ENCODE assay signal across 13 mouse cellular contexts in genomic region chr4:54965169-54965695, GRCm38 (mm10). TPM values are rescaled to one million over a fixed set of nuclear protein-coding genes. Genes with fewer than 3 reads are reported as not detected.
A peak's percentile ranks its signal among the peaks of the same experiment; 100 is the strongest.
DNase-seq lines count a peak whose midpoint lies in the region; ATAC-seq and TF ChIP-seq lines count a peak whose summit lies in the region.
"Had no signal": no experiment of that assay in that cellular context is flagged by ENCODE, and none has a peak within 500 bp of the region (broad histone marks: within the 10 kb centered on the region; RNA-seq: fewer than 3 reads in every experiment).

No protein-coding gene starts in this region.

- H3K9ac ChIP-seq in kidney, embryonic 14.5 days (ENCODE audit: low read depth, low read length), result no peak overlapping the region
- no peak overlapping the region for H3K9ac ChIP-seq in midbrain, embryonic 13.5 days (replicated peaks)
- H3K9ac ChIP-seq: limb, embryonic 15.5 days had no signal

- TF ChIP-seq CTCF in lung, adult 2 months (IDR thresholded peaks at IDR 0.05; ENCODE audit: insufficient read depth, low read length), result no peak

- no peaks in the 10 kb centered on the region for H3K27me3 ChIP-seq in kidney, embryonic 14.5 days (ENCODE audit: control insufficient read depth, insufficient read depth, low read length)
- H3K27me3 ChIP-seq in midbrain, embryonic 13.5 days, result no peaks in the 10 kb centered on the region
- H3K27me3 ChIP-seq: limb, embryonic 15.5 days had no signal

- no peaks in the 10 kb centered on the region; the same call in 1 of the 2 replicates for H3K36me3 ChIP-seq in kidney, embryonic 14.5 days (ENCODE audit: control insufficient read depth, insufficient read depth, low read length)
- H3K36me3 ChIP-seq in midbrain, embryonic 13.5 days, result peaks cover 36% of the 10 kb centered on the region
- H3K36me3 ChIP-seq: G1E; limb, embryonic 15.5 days had no signal

- ATAC-seq in kidney, embryonic 14.5 days (ENCODE audit: low FRiP score, low TSS enrichment), result no peak
- ATAC-seq in midbrain, embryonic 13.5 days, result no peak
- ATAC-seq: intestine, postnatal 0 days had no signal

- intact Hi-C loops in heart, postnatal 14 days (cut with DNase I), result loop anchor here (5.0 kb wide), 1 partner anchor 37 kb away; no protein-coding TSS in a partner anchor

- peak overlapping the region; percentile 20; the same call in 1 of the 2 replicates for H3K27ac ChIP-seq in kidney, embryonic 14.5 days (ENCODE audit: low read depth, low read length)
- H3K27ac ChIP-seq in midbrain, embryonic 13.5 days, result no peak overlapping the region
- H3K27ac ChIP-seq: hindbrain, embryonic 10.5 days had no signal

- no peak overlapping the region for H3K4me3 ChIP-seq in kidney, embryonic 14.5 days (ENCODE audit: low read length)
- no peak overlapping the region for H3K4me3 ChIP-seq in lung, adult 2 months (replicated peaks; ENCODE audit: extremely low read depth, low read depth, low read length)
- H3K4me3 ChIP-seq in midbrain, embryonic 13.5 days (replicated peaks), result no peak overlapping the region
- H3K4me3 ChIP-seq: hindbrain, embryonic 10.5 days; limb, embryonic 15.5 days had no signal

- TF ChIP-seq POLR2A in lung, adult 2 months (IDR thresholded peaks at IDR 0.05; ENCODE audit: borderline replicate concordance, extremely low read depth, low read depth, low read length), result no peak

- no peak overlapping the region for H3K4me2 ChIP-seq in kidney, embryonic 14.5 days (replicated peaks; ENCODE audit: low read depth, low read length)
- H3K4me2 ChIP-seq in midbrain, embryonic 13.5 days (replicated peaks), result no peak overlapping the region

- 76% methylated on average over 9 of the region's 9 CpGs for WGBS in kidney, embryonic 14.5 days
- WGBS in lung, adult 2 months, result 73% methylated on average over 9 of the region's 9 CpGs
- 69% methylated on average over 9 of the region's 9 CpGs for WGBS in midbrain, embryonic 13.5 days

- peaks cover 28% of the 10 kb centered on the region for H3K4me1 ChIP-seq in kidney, embryonic 14.5 days (ENCODE audit: control insufficient read depth, insufficient read depth, low read length)
- H3K4me1 ChIP-seq in lung, adult 2 months (ENCODE audit: control insufficient read depth, insufficient read depth, low read length), result peaks cover 3% of the 10 kb centered on the region
- peaks cover 58% of the 10 kb centered on the region for H3K4me1 ChIP-seq in midbrain, embryonic 13.5 days (replicated peaks)

- no peaks in the 10 kb centered on the region for H3K9me3 ChIP-seq in kidney, embryonic 14.5 days (ENCODE audit: control insufficient read depth, low read length)
- H3K9me3 ChIP-seq in midbrain, embryonic 13.5 days, result no peaks in the 10 kb centered on the region
- H3K9me3 ChIP-seq: hindbrain, embryonic 10.5 days; limb, embryonic 15.5 days had no signal

- peak; percentile 89 for DNase-seq in heart, adult 11 months
- no peak for DNase-seq in heart, postnatal 14 days
- no peak for DNase-seq in kidney, postnatal 14 days
- peak; percentile 59 for DNase-seq in lung, adult 2 months
- DNase-seq in lung, postnatal 36 days, result peak; percentile 65
- DNase-seq: spleen, adult 18-20 months had no signal

RNA-seq across cellular contexts. Expression of gene Zfp462, which starts 20.4 kb away (rescaled TPM):
- total RNA-seq in heart, postnatal 14 days (2021), result 10 to 100 TPM; 13.0 TPM
- polyA plus RNA-seq in kidney, embryonic 14.5 days (2014; fragmentation: Nextera tagmentation; extraction: Ambion mirVana), result 6.2 and 10.0 TPM in 2 replicates
- polyA plus RNA-seq in lung, adult 2 months (2012; rRNA removed), result 8.4 and 10.2 TPM in 2 replicates
- 22.6 and 23.1 TPM in 2 replicates for polyA plus RNA-seq in midbrain, embryonic 13.5 days (2015; fragmentation: Nextera tagmentation; extraction: Ambion mirVana)
- total RNA-seq: neutrophil, adult 5-6 weeks had no signal
- polyA plus RNA-seq: G1E had no signal

Comparison
In these comparisons a context has a peak if more than half of its experiments do, and no peak if none do; other contexts are left out.
1. DNase-seq: peak in heart, adult 11 months (single experiment), lung, adult 2 months (single experiment) and lung, postnatal 36 days (single experiment); none in heart, postnatal 14 days (0 of 2) and kidney, postnatal 14 days (single experiment).